Mouse (Mus musculus) lung, embryonic 14.5 days (tissue): ENCODE data around the gene Add2. TPM values are rescaled to one million over a fixed set of nuclear protein-coding genes. Genes with fewer than 3 reads are reported as not detected.
A peak's percentile ranks its signal among the peaks of the same experiment; 100 is the strongest.

Source experiments
- ATAC-seq: fragments of 200-750 bp; cut with Nextera tagmentation; 2 replicates; pipeline ENCODE4 v1.8.0; 2017; ENCODE audit warnings: mild to moderate bottlenecking, moderate TSS enrichment, moderate library complexity; ENCODE audit not compliant: insufficient read depth
- DNase-seq: peaks from one replicate; pipeline ENCODE4 v3.0.0-alpha.2; 2015
- H3K27ac ChIP-seq: fragments of 300-500 bp; sonication (generic); 2 replicates; pipeline ENCODE4 v1.5.1; 2014; ENCODE audit warnings: low read depth, mild to moderate bottlenecking, moderate library complexity
- H3K27me3 ChIP-seq: fragments of 300-500 bp; sonication (generic); 2 replicates; pipeline ENCODE4 v1.6.1; 2014; ENCODE audit warnings: low read length, control low read depth; ENCODE audit not compliant: insufficient read depth
- H3K36me3 ChIP-seq: fragments of 300-500 bp; sonication (generic); 2 replicates; pipeline ENCODE4 v1.6.1; 2014; ENCODE audit warnings: control low read depth; ENCODE audit not compliant: insufficient read depth
- H3K4me1 ChIP-seq: fragments of 300-500 bp; sonication (generic); 2 replicates; pipeline ENCODE4 v1.6.1; 2014; ENCODE audit warnings: antibody characterized with exemption, control low read depth; ENCODE audit not compliant: insufficient read depth
- H3K4me2 ChIP-seq: fragments of 300-500 bp; sonication (generic); 2 replicates; pipeline ENCODE4 v1.6.1; 2014; ENCODE audit warnings: mild to moderate bottlenecking
- H3K4me3 ChIP-seq: fragments of 300-500 bp; sonication (generic); 2 replicates; pipeline ENCODE4 v1.5.1; 2014; ENCODE audit warnings: low read depth, low read length
- H3K9ac ChIP-seq: fragments of 300-500 bp; sonication (generic); 2 replicates; pipeline ENCODE4 v1.6.1; 2014
- H3K9me3 ChIP-seq: fragments of 300-500 bp; sonication (generic); 2 replicates; pipeline ENCODE4 v1.6.1; 2016; ENCODE audit warnings: low read depth, low read length, control low read depth
- CTCF ChIP-seq: IDR thresholded peaks from 2 replicates; pipeline ENCODE4 v1.5.1; 2016; ENCODE audit warnings: antibody characterized with exemption, low read depth
- WGBS: fragments of 180-500 bp; shearing (Covaris S2); extraction: QIAGEN DNeasy Blood & Tissue Kit; methylation state at CpG from one replicate; pipeline ENCODE4 v1.1.7; 2014; 5-methylcytosine and 5-hydroxymethylcytosine counted together
- polyA plus RNA-seq: library from polyadenylated mRNA; unstranded; fragments of >200 nt; fragmentation: Nextera tagmentation; extraction: Ambion mirVana; gene quantifications from 2 replicates; pipeline ENCODE4 v1.2.1, GENCODE M21; 2014

Gene Add2
- polyA plus RNA-seq, 1 experiment from 2014 or later, result 2.2 TPM

- H3K9me3 ChIP-seq, result 0 out of 2 replicates have a peak, but pooled peaks cover 3% of the 10 kb centered on the region
- no peak for DNase-seq
- no peaks in the 10 kb centered on the region for H3K27me3 ChIP-seq
- no peak overlapping the region for H3K4me2 ChIP-seq
- no peaks in the 10 kb centered on the region for H3K36me3 ChIP-seq
- no peak for ATAC-seq
- H3K4me3 ChIP-seq, result no peak overlapping the region
- TF ChIP-seq CTCF, result no peak
- WGBS, result 79% methylated on average over 6 of the region's 6 CpGs
- no peaks in the 10 kb centered on the region for H3K4me1 ChIP-seq
- no peak overlapping the region for H3K27ac ChIP-seq
- no peak overlapping the region for H3K9ac ChIP-seq
These were observed 112.8 kb downstream of the Add2 start for GRCm38 (mm10) chr6:86141284-86141683.

DNA sequence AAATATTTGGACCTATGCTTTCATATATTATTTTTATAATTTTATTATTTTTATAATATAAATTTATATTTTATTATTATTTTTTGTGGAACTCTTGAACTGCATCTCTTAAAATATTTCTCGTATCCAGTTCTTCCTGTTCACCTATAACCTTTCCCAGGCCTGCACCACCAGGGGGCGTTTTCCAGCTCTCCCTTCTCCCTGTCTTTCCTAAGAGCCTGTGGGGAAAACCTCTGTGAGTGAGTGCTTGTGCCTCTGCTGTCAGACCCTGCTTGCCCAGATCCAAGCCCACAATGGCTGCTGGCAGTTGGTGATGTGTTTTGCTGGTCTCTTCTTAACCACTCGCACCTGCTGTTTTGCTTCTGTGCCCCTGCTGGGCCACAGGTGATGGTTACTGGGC lies 113.3 kb downstream of the Add2 start:
- H3K36me3 ChIP-seq, result no peaks in the 10 kb centered on the region
- WGBS, result 11% methylated on average over 3 of the region's 3 CpGs
- peak; percentile 60; the same call in 1 of the 2 replicates for ATAC-seq
- TF ChIP-seq CTCF, result peak; percentile 72
- DNase-seq, result peak; percentile 80
- H3K9me3 ChIP-seq, result 0 out of 2 replicates have a peak, but pooled peaks cover 3% of the 10 kb centered on the region
- no peak overlapping the region for H3K9ac ChIP-seq
- H3K27me3 ChIP-seq, result no peaks in the 10 kb centered on the region
- H3K4me3 ChIP-seq, result no peak overlapping the region
- no peaks in the 10 kb centered on the region for H3K4me1 ChIP-seq
- H3K4me2 ChIP-seq, result no peak overlapping the region
- H3K27ac ChIP-seq, result no peak overlapping the region

DNA sequence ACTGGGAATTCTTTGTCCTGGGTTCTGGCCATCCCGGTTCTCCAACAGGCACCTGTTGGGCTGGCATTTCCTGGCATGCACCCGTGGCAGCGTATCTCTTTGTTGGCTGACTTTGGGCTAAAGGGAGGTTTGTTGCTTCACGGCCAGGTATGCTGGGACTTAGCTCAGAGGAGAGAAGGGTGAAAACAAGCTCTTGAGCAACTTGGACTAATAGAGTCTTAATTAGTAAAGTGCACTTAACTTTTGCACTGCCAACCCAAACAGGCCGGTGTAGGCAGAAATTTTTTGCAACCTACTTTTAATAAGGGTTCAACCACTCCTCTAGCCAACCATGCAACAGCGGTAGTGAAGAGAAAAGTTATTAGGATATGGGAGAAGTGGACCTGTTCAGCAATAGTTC lies 116.5 kb downstream of the Add2 start:
- Histone ChIP-seq H3K27me3 (no peaks in the 10 kb centered on the region), H3K4me3 (no peak overlapping the region), H3K9me3 (0 out of 2 replicates have a peak, but pooled peaks cover 3% of the 10 kb centered on the region), H3K4me1 (no peaks in the 10 kb centered on the region), H3K27ac (no peak overlapping the region), H3K9ac (no peak overlapping the region), H3K36me3 (no peaks in the 10 kb centered on the region), H3K4me2 (no peak overlapping the region)
- no peak for TF ChIP-seq CTCF
- DNase-seq (no peak), ATAC-seq (no peak)
- 88% methylated on average over 6 of the region's 6 CpGs for WGBS

GRCm38 (mm10) chr6:86148518-86148917 lies 120.0 kb downstream of the Add2 start:
- ATAC-seq, result no peak
- no peak overlapping the region for H3K4me3 ChIP-seq
- TF ChIP-seq CTCF, result no peak
- H3K9me3 ChIP-seq, result 0 out of 2 replicates have a peak, but pooled peaks cover 3% of the 10 kb centered on the region
- H3K36me3 ChIP-seq, result no peaks in the 10 kb centered on the region
- H3K4me1 ChIP-seq, result no peaks in the 10 kb centered on the region
- H3K27me3 ChIP-seq, result no peaks in the 10 kb centered on the region
- DNase-seq, result no peak
- H3K4me2 ChIP-seq, result no peak overlapping the region
- no peak overlapping the region for H3K27ac ChIP-seq
- WGBS, result 19% methylated on average over 4 of the region's 4 CpGs
- no peak overlapping the region for H3K9ac ChIP-seq

DNA sequence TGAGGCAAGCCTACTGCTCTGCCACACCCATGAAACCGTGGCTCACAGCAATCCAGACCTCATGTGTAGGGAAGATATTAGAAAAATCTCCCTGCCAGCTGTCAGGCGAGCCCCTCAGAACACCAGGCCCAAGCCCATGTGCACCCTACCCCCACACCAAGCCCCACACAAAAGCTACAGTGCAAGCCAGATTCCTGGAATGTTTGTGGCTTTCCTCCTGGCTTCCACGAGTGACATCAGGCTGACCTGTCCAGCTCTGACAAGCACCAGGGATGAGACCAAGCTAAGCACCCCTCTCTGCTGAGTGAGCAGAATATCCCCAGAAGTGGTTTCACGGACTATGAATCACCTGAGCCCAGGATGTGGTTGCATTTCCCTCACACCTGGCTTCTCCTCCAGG lies 120.5 kb downstream of the Add2 start:
- Histone ChIP-seq H3K27ac (no peak overlapping the region), H3K4me3 (no peak overlapping the region), H3K36me3 (no peaks in the 10 kb centered on the region), H3K4me2 (no peak overlapping the region), H3K9me3 (0 out of 2 replicates have a peak, but pooled peaks cover 3% of the 10 kb centered on the region), H3K4me1 (no peaks in the 10 kb centered on the region), H3K27me3 (no peaks in the 10 kb centered on the region), H3K9ac (no peak overlapping the region)
- no peak for DNase-seq
- TF ChIP-seq CTCF, result no peak
- WGBS, result 43% methylated on average over 4 of the region's 4 CpGs
- no peak for ATAC-seq

DNA sequence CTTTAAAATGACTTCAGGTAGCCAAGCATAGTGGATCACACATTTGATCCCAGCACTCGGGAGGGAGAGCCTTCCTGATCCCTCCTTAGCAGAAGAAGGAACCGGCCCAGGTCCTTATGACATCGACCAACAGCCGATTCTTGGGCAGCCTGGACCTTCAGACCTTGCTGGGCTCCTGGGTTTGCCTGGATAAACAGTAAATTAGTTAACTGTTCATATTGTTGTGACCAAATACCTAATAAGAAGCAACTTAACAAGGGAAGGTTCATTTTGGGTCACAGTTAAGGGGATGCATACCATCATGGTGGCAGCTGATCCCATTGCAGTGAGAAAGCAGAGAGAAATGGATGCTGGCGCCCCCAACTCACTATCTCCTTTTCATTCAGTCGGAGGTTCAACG lies 124.2 kb downstream of the Add2 start:
- Histone ChIP-seq H3K27ac (no peak overlapping the region), H3K9me3 (no peaks in the 10 kb centered on the region), H3K27me3 (0 out of 2 replicates have a peak, but pooled peaks cover 2% of the 10 kb centered on the region)

GRCm38 (mm10) chr6:86153436-86153990 lies 125.0 kb downstream of the Add2 start:
- H3K4me1 ChIP-seq, result no peaks in the 10 kb centered on the region
- DNase-seq (no peak), ATAC-seq (no peak)
- no peaks in the 10 kb centered on the region for H3K9me3 ChIP-seq
- 0 out of 2 replicates have a peak, but pooled peaks cover 2% of the 10 kb centered on the region for H3K27me3 ChIP-seq
- H3K27ac ChIP-seq, result no peak overlapping the region
- H3K4me3 ChIP-seq, result no peak overlapping the region
- H3K4me2 ChIP-seq, result no peak overlapping the region
- no peak for TF ChIP-seq CTCF
- WGBS, result 64% methylated on average over 8 of the region's 8 CpGs
- no peak overlapping the region for H3K9ac ChIP-seq
- no peaks in the 10 kb centered on the region for H3K36me3 ChIP-seq

More for the DNA sequence above, 124.2 kb downstream of the Add2 start:
- DNase-seq, result no peak
- no peak overlapping the region for H3K4me2 ChIP-seq
- 87% methylated on average over 7 of the region's 7 CpGs for WGBS
- no peaks in the 10 kb centered on the region for H3K4me1 ChIP-seq
- TF ChIP-seq CTCF, result no peak
- H3K4me3 ChIP-seq, result no peak overlapping the region
- H3K9ac ChIP-seq, result no peak overlapping the region
- H3K36me3 ChIP-seq, result no peaks in the 10 kb centered on the region
- ATAC-seq, result no peak
